Mouse (Mus musculus) testis, adult 2 months (tissue): ENCODE results near the gene Samd4.

Experiments
- CTCF ChIP-seq: fragments of 200-500 bp; IDR thresholded peaks from 2 replicates; pipeline ENCODE4 v1.5.1; 2012; ENCODE audit warnings: low read depth, mild to moderate bottlenecking, inconsistent platforms, low read length, moderate library complexity; ENCODE audit not compliant: control insufficient read depth, insufficient read depth, insufficient replicate concordance
- POLR2A ChIP-seq: fragments of 200-500 bp; IDR thresholded peaks from 2 replicates; pipeline ENCODE4 v1.6.1; 2012; ENCODE audit warnings: low read depth, mild to moderate bottlenecking, inconsistent platforms, low read length, moderate library complexity; ENCODE audit not compliant: control insufficient read depth

DNA sequence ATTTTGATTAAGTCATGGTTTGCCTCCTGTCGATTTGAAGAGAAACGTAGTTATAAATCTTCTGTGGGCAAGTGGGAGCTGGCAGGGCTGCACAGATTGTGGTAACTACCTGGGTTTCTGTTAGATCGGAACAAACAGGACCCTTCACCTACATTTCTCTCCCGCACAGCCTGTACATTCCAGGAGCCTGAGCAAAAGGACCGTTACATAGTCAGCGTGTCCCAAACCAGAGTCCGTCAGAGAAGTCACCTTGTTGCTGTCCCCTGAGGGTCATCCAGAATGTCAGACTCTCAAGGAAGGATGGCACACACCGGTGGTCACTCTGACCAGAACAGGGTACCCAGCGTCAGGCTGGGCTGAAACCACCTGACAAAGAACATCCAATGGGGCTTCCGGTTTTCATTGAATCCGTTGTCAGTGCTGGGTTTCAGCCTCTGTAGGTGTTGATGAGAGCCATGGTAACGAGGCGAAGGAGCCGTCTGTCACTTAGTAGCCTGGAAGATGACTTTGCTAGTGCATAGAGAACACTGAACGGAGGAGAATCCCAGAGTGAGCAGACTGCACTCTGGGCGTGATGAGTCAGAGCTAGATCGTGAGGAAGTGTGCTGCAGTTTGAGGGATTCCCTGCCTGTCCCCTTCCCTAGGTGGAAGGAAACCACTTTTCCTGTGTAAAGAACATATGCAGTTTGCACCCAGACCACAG is 98.2 kb downstream of the Samd4 start:
- TF ChIP-seq POLR2A (no peak), CTCF (no peak)
